ENCODE assay signal across 19 mouse cellular contexts in the genomic region with DNA sequence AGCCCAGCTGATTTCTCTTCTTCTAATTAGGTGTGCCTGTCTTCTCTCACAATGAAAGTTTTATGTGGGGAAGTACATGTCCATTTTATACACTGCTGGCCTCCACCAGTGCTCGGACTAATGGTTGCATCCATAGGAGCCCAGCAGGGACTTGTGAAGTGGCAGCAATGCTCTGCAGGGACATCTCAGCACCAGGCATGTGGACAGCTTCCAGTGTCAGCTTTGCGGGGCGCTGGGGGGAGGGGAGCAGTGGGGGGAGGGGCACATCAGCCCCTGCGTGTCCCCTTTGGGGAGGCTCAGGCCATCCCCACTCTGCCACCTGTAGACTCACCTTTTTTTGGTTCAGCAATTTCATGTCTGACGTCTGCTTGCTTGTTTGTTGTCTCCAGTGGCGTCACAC. TPM values are rescaled to one million over a fixed set of nuclear protein-coding genes. Genes with fewer than 3 reads are reported as not detected.
DNase-seq lines count a peak whose midpoint lies in the region; ATAC-seq and TF ChIP-seq lines count a peak whose summit lies in the region.
"Had no signal": no experiment of that assay in that cellular context is flagged by ENCODE, and none has a peak within 500 bp of the region (broad histone marks: within the 10 kb centered on the region; RNA-seq: fewer than 3 reads in every experiment).

No protein-coding gene starts in this region.

- no peak overlapping the region for H3K27ac ChIP-seq in hindbrain, embryonic 11.5 days (ENCODE audit: low read depth, low read length)
- H3K27ac ChIP-seq in hindbrain, postnatal 0 days = no peak overlapping the region
- H3K27ac ChIP-seq: embryonic facial prominence, embryonic 15.5 days; left cerebral cortex, adult 2 months; limb, embryonic 13.5 days; liver, embryonic 14.5 days had no signal

- no peaks in the 10 kb centered on the region for H3K9me3 ChIP-seq in hindbrain, embryonic 11.5 days (ENCODE audit: control insufficient read depth, low read length)
- no peaks in the 10 kb centered on the region for H3K9me3 ChIP-seq in hindbrain, postnatal 0 days (ENCODE audit: low read length)
- no peaks in the 10 kb centered on the region for H3K9me3 ChIP-seq in megakaryocyte, embryonic 14.5 days
- H3K9me3 ChIP-seq in E14TG2a.4 (ENCODE audit: low read length) = peaks cover 7% of the 10 kb centered on the region
- H3K9me3 ChIP-seq: embryonic facial prominence, embryonic 15.5 days; limb, embryonic 13.5 days had no signal

- H3K4me3 ChIP-seq in hindbrain, embryonic 11.5 days (ENCODE audit: low read depth, low read length) = no peak overlapping the region
- H3K4me3 ChIP-seq in hindbrain, postnatal 0 days (ENCODE audit: low read length) = no peak overlapping the region
- peak overlapping the region; percentile 85 for H3K4me3 ChIP-seq in megakaryocyte, embryonic 14.5 days (replicated peaks)
- H3K4me3 ChIP-seq in E14TG2a.4 (replicated peaks; ENCODE audit: low read length) = peak overlapping the region; percentile 60
- H3K4me3 ChIP-seq: embryonic facial prominence, embryonic 15.5 days; left cerebral cortex, adult 2 months; limb, embryonic 13.5 days had no signal

- peaks cover 6% of the 10 kb centered on the region; the same call in 1 of the 2 replicates for H3K4me1 ChIP-seq in hindbrain, embryonic 11.5 days (replicated peaks; ENCODE audit: control insufficient read depth, insufficient read depth, low read length)
- 0 out of 2 replicates have a peak, but pooled peaks cover 3% of the 10 kb centered on the region for H3K4me1 ChIP-seq in hindbrain, postnatal 0 days (ENCODE audit: insufficient read depth, low read length)
- H3K4me1 ChIP-seq in megakaryocyte, embryonic 14.5 days = peaks cover 60% of the 10 kb centered on the region
- peaks cover 30% of the 10 kb centered on the region for H3K4me1 ChIP-seq in E14TG2a.4 (replicated peaks; ENCODE audit: low read depth, low read length)
- H3K4me1 ChIP-seq: limb, embryonic 13.5 days had no signal

- peaks cover 41% of the 10 kb centered on the region for H3K27me3 ChIP-seq in hindbrain, embryonic 11.5 days (ENCODE audit: control insufficient read depth, insufficient read depth, low read length)
- H3K27me3 ChIP-seq in hindbrain, postnatal 0 days (ENCODE audit: insufficient read depth, low read length) = peaks cover 8% of the 10 kb centered on the region; the same call in 1 of the 2 replicates
- H3K27me3 ChIP-seq in megakaryocyte, embryonic 14.5 days (replicated peaks) = peaks cover 88% of the 10 kb centered on the region
- peaks cover 81% of the 10 kb centered on the region for H3K27me3 ChIP-seq in E14TG2a.4 (ENCODE audit: insufficient read depth, low read length)

- peak; percentile 10 for DNase-seq in hindbrain, embryonic 11.5 days (ENCODE audit: low spot score)
- DNase-seq in hindbrain, postnatal 0 days (ENCODE audit: low spot score) = no peak
- peak; percentile 44 for DNase-seq in MN1 (ENCODE audit: low spot score)
- DNase-seq in frontal cortex, adult 2 months (ENCODE audit: extremely low spot score in 1 of 2, low spot score in 1 of 2) = no peak
- DNase-seq: adrenal gland, postnatal 14 days; cerebellum, adult 18-20 months; cerebellum, postnatal 36 days; heart, postnatal 4 days; thymus, postnatal 25 days had no signal

- WGBS in hindbrain, embryonic 11.5 days = 6% methylated on average over 6 of the region's 6 CpGs
- WGBS in hindbrain, postnatal 0 days = 4% methylated on average over 6 of the region's 6 CpGs

- no peak for TF ChIP-seq CTCF in hindbrain, postnatal 0 days (IDR thresholded peaks at IDR 0.05; ENCODE audit: low read depth)
- no peak for TF ChIP-seq CTCF in E14TG2a.4 (conservative IDR thresholded peaks at IDR 0.05; ENCODE audit: low read length)

- H3K4me2 ChIP-seq in hindbrain, embryonic 11.5 days (replicated peaks; ENCODE audit: low read depth, low read length) = no peak overlapping the region
- H3K4me2 ChIP-seq in hindbrain, postnatal 0 days (ENCODE audit: low read depth, low read length) = no peak overlapping the region
- H3K4me2 ChIP-seq: embryonic facial prominence, embryonic 15.5 days; limb, embryonic 13.5 days had no signal

- no peak for ATAC-seq in hindbrain, embryonic 11.5 days (ENCODE audit: low FRiP score)
- ATAC-seq in hindbrain, postnatal 0 days = no peak
- no peak for ATAC-seq in megakaryocyte, adult 5-6 weeks (ENCODE audit: poor library complexity, severe bottlenecking)
- ATAC-seq: intestine, postnatal 0 days; lung, postnatal 0 days had no signal

- no peak overlapping the region for H3K9ac ChIP-seq in hindbrain, embryonic 11.5 days (ENCODE audit: low read depth, low read length)
- no peak overlapping the region for H3K9ac ChIP-seq in hindbrain, postnatal 0 days (replicated peaks; ENCODE audit: low read length)
- H3K9ac ChIP-seq: embryonic facial prominence, embryonic 15.5 days; limb, embryonic 13.5 days; liver, embryonic 14.5 days had no signal

- H3K36me3 ChIP-seq in hindbrain, embryonic 11.5 days (ENCODE audit: control insufficient read depth, insufficient read depth, low read length) = no peaks in the 10 kb centered on the region
- no peaks in the 10 kb centered on the region for H3K36me3 ChIP-seq in hindbrain, postnatal 0 days (ENCODE audit: insufficient read depth, low read length)
- H3K36me3 ChIP-seq in megakaryocyte, embryonic 14.5 days (replicated peaks; ENCODE audit: low read length) = no peaks in the 10 kb centered on the region
- H3K36me3 ChIP-seq in E14TG2a.4 (ENCODE audit: insufficient read depth, low read length) = no peaks in the 10 kb centered on the region
- H3K36me3 ChIP-seq: embryonic facial prominence, embryonic 15.5 days; limb, embryonic 13.5 days had no signal

RNA-seq across cellular contexts. Expression of a gene that starts 5.5 kb away (rescaled TPM):
- polyA plus RNA-seq in hindbrain, embryonic 11.5 days (2014; fragmentation: Nextera tagmentation; extraction: Ambion mirVana) = 0.82 and 1.2 TPM in 2 replicates
- 46.6 and 60.3 TPM in 2 replicates for total RNA-seq in hindbrain, postnatal 0 days (2014; rRNA removed)
- 21.7 and 22.5 TPM in 2 replicates for polyA plus RNA-seq in hindbrain, postnatal 0 days (2015; fragmentation: Nextera tagmentation; extraction: Ambion mirVana)
- 3.8 and 7.2 TPM in 2 replicates for polyA plus RNA-seq in megakaryocyte, embryonic 14.5 days (2012; ENCODE audit: insufficient read depth, low replicate concordance)
- total RNA-seq in megakaryocyte, adult 5-6 weeks (2015) = 0.21 and 0.33 TPM in 2 replicates
- total RNA-seq in megakaryocyte, adult 5-6 weeks (2017) = 0.22 and 0.28 TPM in 2 replicates
- polyA plus RNA-seq in frontal cortex, adult 2 months (2012; rRNA removed) = 23.7 and 28.0 TPM in 2 replicates
- total RNA-seq: heart, adult 18-20 months; heart, postnatal 4 days had no signal

RNA-seq across cellular contexts. Expression of a gene that starts 33.2 kb away (rescaled TPM):
- polyA plus RNA-seq in hindbrain, embryonic 11.5 days (2014; fragmentation: Nextera tagmentation; extraction: Ambion mirVana) = 60.7 and 61.3 TPM in 2 replicates
- 141 and 150 TPM in 2 replicates for total RNA-seq in hindbrain, postnatal 0 days (2014; rRNA removed)
- polyA plus RNA-seq in hindbrain, postnatal 0 days (2015; fragmentation: Nextera tagmentation; extraction: Ambion mirVana) = 85.3 and 89.1 TPM in 2 replicates
- 57.8 and 66.6 TPM in 2 replicates for polyA plus RNA-seq in megakaryocyte, embryonic 14.5 days (2012; ENCODE audit: insufficient read depth, low replicate concordance)
- total RNA-seq in megakaryocyte, adult 5-6 weeks (2015) = 38.8 and 39.4 TPM in 2 replicates
- 37.0 and 38.3 TPM in 2 replicates for total RNA-seq in megakaryocyte, adult 5-6 weeks (2017)
- 150 and 165 TPM in 2 replicates for polyA plus RNA-seq in frontal cortex, adult 2 months (2012; rRNA removed)

RNA-seq across cellular contexts. Expression of a gene that starts 58.3 kb away (rescaled TPM):
- 61.9 and 64.7 TPM in 2 replicates for polyA plus RNA-seq in hindbrain, embryonic 11.5 days (2014; fragmentation: Nextera tagmentation; extraction: Ambion mirVana)
- total RNA-seq in hindbrain, postnatal 0 days (2014; rRNA removed) = 30.3 and 37.8 TPM in 2 replicates
- polyA plus RNA-seq in hindbrain, postnatal 0 days (2015; fragmentation: Nextera tagmentation; extraction: Ambion mirVana) = 36.5 and 38.1 TPM in 2 replicates
- 1.1 and 3.9 TPM in 2 replicates for polyA plus RNA-seq in megakaryocyte, embryonic 14.5 days (2012; ENCODE audit: insufficient read depth, low replicate concordance)
- 14.0 and 16.5 TPM in 2 replicates for total RNA-seq in megakaryocyte, adult 5-6 weeks (2015)
- 31.6 and 32.3 TPM in 2 replicates for total RNA-seq in megakaryocyte, adult 5-6 weeks (2017)
- 42.0 and 45.4 TPM in 2 replicates for polyA plus RNA-seq in frontal cortex, adult 2 months (2012; rRNA removed)

Comparison
In these comparisons a context has a peak if more than half of its experiments do, and no peak if none do; other contexts are left out.
1. DNase-seq: peak in hindbrain, embryonic 11.5 days (single experiment) and MN1 (single experiment); none in hindbrain, postnatal 0 days (single experiment) and frontal cortex, adult 2 months (0 of 2).
2. H3K4me3 ChIP-seq: peak in megakaryocyte, embryonic 14.5 days (single experiment) and E14TG2a.4 (single experiment); none in hindbrain, embryonic 11.5 days (single experiment) and hindbrain, postnatal 0 days (single experiment).